Mouse (Mus musculus) forebrain, embryonic 11.5 days (tissue): ENCODE results near the gene Ctsw. TPM values are rescaled to one million over a fixed set of nuclear protein-coding genes. Genes with fewer than 3 reads are reported as not detected.
A peak's percentile ranks its signal among the peaks of the same experiment; 100 is the strongest.

Source experiments
- ATAC-seq: fragments of 200-750 bp; cut with Nextera tagmentation; replicated peaks from 2 replicates; pipeline ENCODE4 v1.8.0; 2017; ENCODE audit warnings: moderate TSS enrichment; ENCODE audit not compliant: low FRiP score
- DNase-seq: peaks from one replicate; pipeline ENCODE4 v3.0.0-alpha.2; 2017; ENCODE audit warnings: low spot score
- H3K27ac ChIP-seq: fragments of 300-500 bp; sonication (generic); 2 replicates; pipeline ENCODE4 v1.5.1; 2014; ENCODE audit warnings: low read depth, low read length
- H3K27me3 ChIP-seq: fragments of 300-500 bp; sonication (generic); 2 replicates; pipeline ENCODE4 v1.6.1; 2014; ENCODE audit warnings: mild to moderate bottlenecking, low read length, mixed read lengths; ENCODE audit not compliant: control insufficient read depth, insufficient read depth
- H3K36me3 ChIP-seq: fragments of 300-500 bp; sonication (generic); 2 replicates; pipeline ENCODE4 v1.6.1; 2014; ENCODE audit warnings: mild to moderate bottlenecking, low read length, moderate library complexity, mixed read lengths; ENCODE audit not compliant: control insufficient read depth, insufficient read depth
- H3K4me1 ChIP-seq: fragments of 300-500 bp; sonication (generic); replicated peaks from 2 replicates; pipeline ENCODE4 v1.6.1; 2014; ENCODE audit warnings: low read length, mixed read lengths; ENCODE audit not compliant: control insufficient read depth, insufficient read depth
- H3K4me2 ChIP-seq: fragments of 300-500 bp; sonication (generic); 2 replicates; pipeline ENCODE4 v1.6.1; 2014; ENCODE audit warnings: low read depth, mild to moderate bottlenecking, low read length, moderate library complexity, mixed read lengths; ENCODE audit not compliant: severe bottlenecking
- H3K4me3 ChIP-seq: fragments of 300-500 bp; sonication (generic); 2 replicates; pipeline ENCODE4 v1.5.1; 2014; ENCODE audit warnings: low read depth, low read length
- H3K9ac ChIP-seq: fragments of 300-500 bp; sonication (generic); 2 replicates; pipeline ENCODE4 v1.6.1; 2014; ENCODE audit warnings: low read length
- H3K9me3 ChIP-seq: fragments of 300-500 bp; sonication (generic); 2 replicates; pipeline ENCODE4 v1.6.1; 2016; ENCODE audit warnings: low read length, mixed read lengths; ENCODE audit not compliant: control insufficient read depth
- WGBS: fragments of 180-500 bp; shearing (Covaris S2); extraction: QIAGEN DNeasy Blood & Tissue Kit; methylation state at CpG from one replicate; pipeline ENCODE4 v1.1.7; 2014; 5-methylcytosine and 5-hydroxymethylcytosine counted together
- polyA plus RNA-seq: library from polyadenylated mRNA; unstranded; fragments of >200 nt; fragmentation: Nextera tagmentation; extraction: Ambion mirVana; gene quantifications from 2 replicates; pipeline ENCODE4 v1.2.1, GENCODE M21; 2014

Ctsw gene
- polyA plus RNA-seq, 1 experiment from 2014 or later: 3.4 TPM

GRCm38 (mm10) chr19:5474281-5475068 lies 6.2 kb upstream of the Ctsw start:
- no peaks in the 10 kb centered on the region for H3K27me3 ChIP-seq
- H3K4me3 ChIP-seq: peak overlapping the region; percentile 59
- WGBS: 2% methylated on average over 54 of the region's 68 CpGs
- H3K9me3 ChIP-seq: no peaks in the 10 kb centered on the region
- DNase-seq: peak; percentile 76
- peaks cover 11% of the 10 kb centered on the region; the same call in 1 of the 2 replicates for H3K4me1 ChIP-seq
- H3K27ac ChIP-seq: peak overlapping the region; percentile 18; the same call in 1 of the 2 replicates
- H3K9ac ChIP-seq: peak overlapping the region; percentile 84
- no peaks in the 10 kb centered on the region for H3K36me3 ChIP-seq
- peak overlapping the region; percentile 86 for H3K4me2 ChIP-seq
- peak; percentile 45 for ATAC-seq

GRCm38 (mm10) chr19:5473720-5474119 lies 5.4 kb upstream of the Ctsw start, which contains the start of gene Efemp2:
Efemp2 (plus strand) TSS chr19:5473954.
- peak within 1 kb of the TSS; percentile 59 for H3K4me3 ChIP-seq
- no peaks in the 10 kb centered on the region for H3K27me3 ChIP-seq
- WGBS: 2% methylated on average over 22 of the region's 22 CpGs
- peak; percentile 72 for ATAC-seq
- peak within 1 kb of the TSS; percentile 84 for H3K9ac ChIP-seq
- H3K9me3 ChIP-seq: no peaks in the 10 kb centered on the region
- H3K36me3 ChIP-seq: no peaks in the 10 kb centered on the region
- peaks cover 11% of the 10 kb centered on the region; the same call in 1 of the 2 replicates for H3K4me1 ChIP-seq
- 0 out of 2 replicates have a peak within 1 kb of the TSS, but pooled peaks have one; percentile 18 for H3K27ac ChIP-seq
- H3K4me2 ChIP-seq: peak within 1 kb of the TSS; percentile 86
- DNase-seq: peak; percentile 85

- Histone ChIP-seq H3K4me2 (no peak overlapping the region), H3K4me3 (no peak overlapping the region), H3K9me3 (no peaks in the 10 kb centered on the region), H3K27me3 (no peaks in the 10 kb centered on the region), H3K36me3 (no peaks in the 10 kb centered on the region), H3K9ac (no peak overlapping the region), H3K27ac (no peak overlapping the region), H3K4me1 (peaks cover 11% of the 10 kb centered on the region; the same call in 1 of the 2 replicates)
- DNase-seq: no peak
- WGBS: 84% methylated on average over 3 of the region's 3 CpGs
- ATAC-seq: no peak
These were observed 4.5 kb upstream of the Ctsw start for GRCm38 (mm10) chr19:5472857-5473256.

- no peaks in the 10 kb centered on the region for H3K27me3 ChIP-seq
- no peaks in the 10 kb centered on the region for H3K9me3 ChIP-seq
- no peak for ATAC-seq
- H3K4me3 ChIP-seq: no peak overlapping the region
- H3K36me3 ChIP-seq: no peaks in the 10 kb centered on the region; the same call in none of the 2 replicates
- H3K4me2 ChIP-seq: no peak overlapping the region
- no peak for DNase-seq
- no peak overlapping the region for H3K27ac ChIP-seq
- H3K9ac ChIP-seq: no peak overlapping the region
- H3K4me1 ChIP-seq: peaks cover 11% of the 10 kb centered on the region; the same call in 1 of the 2 replicates
- 56% methylated on average over 5 of the region's 5 CpGs for WGBS
These were observed 3.5 kb upstream of the Ctsw start for GRCm38 (mm10) chr19:5471846-5472245.

GRCm38 (mm10) chr19:5466916-5467500 lies 1.3 kb downstream of the Ctsw start:
- no peak overlapping the region for H3K4me2 ChIP-seq
- no peak overlapping the region for H3K9ac ChIP-seq
- H3K36me3 ChIP-seq: peaks cover 2% of the 10 kb centered on the region
- H3K4me1 ChIP-seq: peaks cover 4% of the 10 kb centered on the region; the same call in 1 of the 2 replicates
- H3K27me3 ChIP-seq: no peaks in the 10 kb centered on the region
- H3K27ac ChIP-seq: no peak overlapping the region
- 95% methylated on average over 6 of the region's 6 CpGs for WGBS
- H3K9me3 ChIP-seq: no peaks in the 10 kb centered on the region
- DNase-seq (no peak), ATAC-seq (no peak)
- no peak overlapping the region for H3K4me3 ChIP-seq

- peaks cover 2% of the 10 kb centered on the region for H3K36me3 ChIP-seq
- H3K4me2 ChIP-seq: no peak overlapping the region
- DNase-seq: no peak
These were observed 3.3 kb downstream of the Ctsw start for GRCm38 (mm10) chr19:5465037-5465436.

GRCm38 (mm10) chr19:5463791-5464562 lies 4.3 kb downstream of the Ctsw start:
- Histone ChIP-seq H3K9ac (peak overlapping the region; percentile 45), H3K27me3 (peaks cover 3% of the 10 kb centered on the region; the same call in 1 of the 2 replicates), H3K27ac (peak overlapping the region; percentile 41; the same call in 1 of the 2 replicates), H3K4me1 (peaks cover 9% of the 10 kb centered on the region; the same call in 1 of the 2 replicates), H3K4me3 (peak overlapping the region; percentile 12; the same call in 1 of the 2 replicates), H3K36me3 (peaks cover 2% of the 10 kb centered on the region), H3K9me3 (no peaks in the 10 kb centered on the region), H3K4me2 (peak overlapping the region; percentile 29; the same call in 1 of the 2 replicates)
- DNase-seq (peak; percentile 91), ATAC-seq (peak; percentile 62)
- 49% methylated on average over 15 of the region's 15 CpGs for WGBS

More at GRCm38 (mm10) chr19:5465037-5465436, 3.3 kb downstream of the Ctsw start:
- Histone ChIP-seq H3K27me3 (no peaks in the 10 kb centered on the region), H3K4me1 (peaks cover 9% of the 10 kb centered on the region; the same call in 1 of the 2 replicates), H3K27ac (no peak overlapping the region), H3K9me3 (no peaks in the 10 kb centered on the region), H3K9ac (no peak overlapping the region), H3K4me3 (no peak overlapping the region)
- 93% methylated on average over 8 of the region's 8 CpGs for WGBS
- ATAC-seq: no peak

- H3K27ac ChIP-seq: no peak overlapping the region
- no peaks in the 10 kb centered on the region for H3K9me3 ChIP-seq
- peaks cover 2% of the 10 kb centered on the region for H3K36me3 ChIP-seq
- H3K4me3 ChIP-seq: no peak overlapping the region
- no peak for ATAC-seq
- peaks cover 9% of the 10 kb centered on the region; the same call in 1 of the 2 replicates for H3K4me1 ChIP-seq
- DNase-seq: no peak
- 87% methylated on average over 9 of the region's 9 CpGs for WGBS
- H3K9ac ChIP-seq: no peak overlapping the region
- H3K4me2 ChIP-seq: no peak overlapping the region
- peaks cover 6% of the 10 kb centered on the region; the same call in 1 of the 2 replicates for H3K27me3 ChIP-seq
These were observed 5.1 kb downstream of the Ctsw start for GRCm38 (mm10) chr19:5463212-5463611.
